8 mouse cellular contexts compared by ENCODE assay signal in genomic region chr4:47473968-47474729, GRCm38 (mm10). TPM values are rescaled to one million over a fixed set of nuclear protein-coding genes. Genes with fewer than 3 reads are reported as not detected.
DNase-seq lines count a peak whose midpoint lies in the region; ATAC-seq lines count a peak whose summit lies in the region.

Gene Alg2, minus strand, starts transcription at chr4:47474333.
Gene Sec61b, plus strand, starts transcription at chr4:47474658.

- under 1% methylated on average over 58 of the region's 58 CpGs for WGBS in heart, embryonic 14.5 days
- WGBS in liver, embryonic 13.5 days (ENCODE audit: insufficient replicate concordance): under 1% methylated on average over 58 of the region's 58 CpGs
- under 1% methylated on average over 58 of the region's 58 CpGs for WGBS in stomach, embryonic 16.5 days

- peak within 1 kb of the TSS; percentile 73 for H3K4me2 ChIP-seq in heart, embryonic 14.5 days (ENCODE audit: low read length)
- peak within 1 kb of the TSS; percentile 77 for H3K4me2 ChIP-seq in liver, embryonic 13.5 days
- H3K4me2 ChIP-seq in stomach, embryonic 16.5 days (ENCODE audit: low read depth, low read length): peak within 1 kb of the TSS; percentile 85

- peaks cover 68% of the 10 kb centered on the region for H3K36me3 ChIP-seq in heart, embryonic 14.5 days (ENCODE audit: control insufficient read depth, insufficient read depth, low read length)
- peaks cover 65% of the 10 kb centered on the region for H3K36me3 ChIP-seq in liver, embryonic 13.5 days
- peaks cover 47% of the 10 kb centered on the region for H3K36me3 ChIP-seq in stomach, embryonic 16.5 days (ENCODE audit: control insufficient read depth, insufficient read depth, low read length)

- H3K4me1 ChIP-seq in heart, embryonic 14.5 days (ENCODE audit: control insufficient read depth in 2 of 2, insufficient read depth in 2 of 2, low read length in 2 of 2): peaks cover 2 to 24% of the 10 kb centered on the region in 2 experiments; a peak in 3 of 4 replicates
- H3K4me1 ChIP-seq in liver, embryonic 13.5 days (replicated peaks): peaks cover 34% of the 10 kb centered on the region
- peaks cover 19% of the 10 kb centered on the region for H3K4me1 ChIP-seq in stomach, embryonic 16.5 days (ENCODE audit: control insufficient read depth, insufficient read depth, low read length)

- ATAC-seq in CD4-positive, CD25-positive, alpha-beta regulatory T cell, adult 4 months: peak; percentile 95
- peak; percentile 94 for ATAC-seq in heart, embryonic 14.5 days (ENCODE audit: insufficient number of reproducible peaks, insufficient read depth, low FRiP score, low read depth)
- ATAC-seq in liver, embryonic 13.5 days (ENCODE audit: low read depth): peak; percentile 97
- ATAC-seq in stomach, embryonic 16.5 days (ENCODE audit: insufficient read depth, low FRiP score): peak; percentile 98

- H3K9me3 ChIP-seq in heart, embryonic 14.5 days (ENCODE audit: control insufficient read depth, low read length): no peaks in the 10 kb centered on the region
- H3K9me3 ChIP-seq in liver, embryonic 13.5 days (replicated peaks): peaks cover 2% of the 10 kb centered on the region; the same call in 1 of the 2 replicates
- H3K9me3 ChIP-seq in stomach, embryonic 16.5 days (replicated peaks; ENCODE audit: control insufficient read depth, low read length): peaks cover 9% of the 10 kb centered on the region; the same call in 1 of the 2 replicates

- peak within 1 kb of the TSS; percentile 94 to 96 for H3K27ac ChIP-seq in heart, embryonic 14.5 days (replicated peaks in 1 of 2; ENCODE audit: control insufficient read depth in 1 of 2, insufficient read depth in 1 of 2, low read depth in 2 of 2, low read length in 2 of 2)
- H3K27ac ChIP-seq in liver, embryonic 13.5 days: peak within 1 kb of the TSS; percentile 92
- peak within 1 kb of the TSS; percentile 98 for H3K27ac ChIP-seq in stomach, embryonic 16.5 days (ENCODE audit: low read length)

- H3K9ac ChIP-seq in heart, embryonic 14.5 days (ENCODE audit: low read length): peak within 1 kb of the TSS; percentile 89
- peak within 1 kb of the TSS; percentile 87 for H3K9ac ChIP-seq in liver, embryonic 13.5 days
- H3K9ac ChIP-seq in stomach, embryonic 16.5 days (ENCODE audit: low read length): peak within 1 kb of the TSS; percentile 84

- DNase-seq in c-Kit-negative CD71-positive TER-119-positive erythroid progenitor cells, embryonic 14.5 days (ENCODE audit: low read depth, low spot score): peak; percentile 96
- peak; percentile 99 for DNase-seq in fibroblast of lung, adult 2 months (ENCODE audit: low read depth)
- DNase-seq in kidney, postnatal 14 days: peak; percentile 99
- peak; percentile 96 for DNase-seq in liver, embryonic 13.5 days
- DNase-seq in neural tube, embryonic 10.5 days (ENCODE audit: extremely low spot score, low spot score): peak; percentile 93

- no peaks in the 10 kb centered on the region for H3K27me3 ChIP-seq in heart, embryonic 14.5 days (ENCODE audit: control insufficient read depth, insufficient read depth, low read length)
- H3K27me3 ChIP-seq in liver, embryonic 13.5 days: no peaks in the 10 kb centered on the region
- no peaks in the 10 kb centered on the region for H3K27me3 ChIP-seq in stomach, embryonic 16.5 days (ENCODE audit: control insufficient read depth, insufficient read depth, low read length)

- H3K4me3 ChIP-seq in heart, embryonic 14.5 days (ENCODE audit: control insufficient read depth in 1 of 2, insufficient read depth in 1 of 2, low read depth in 1 of 2, low read length in 2 of 2): peak within 1 kb of the TSS; percentile 89 to 96
- H3K4me3 ChIP-seq in liver, embryonic 13.5 days (replicated peaks): peak within 1 kb of the TSS; percentile 88
- H3K4me3 ChIP-seq in stomach, embryonic 16.5 days (replicated peaks; ENCODE audit: low read length): peak within 1 kb of the TSS; percentile 97

RNA-seq across cellular contexts. Expression of gene Alg2, which starts in this region (rescaled TPM):
- 1 to 10 TPM; 8.3 to 9.2 TPM for polyA plus RNA-seq in CD4-positive, CD25-positive, alpha-beta regulatory T cell, adult 4 months (2017; shearing (Covaris generic))
- polyA plus RNA-seq in heart, embryonic 14.5 days (2014; fragmentation: Nextera tagmentation; extraction: Ambion mirVana): 24.4 and 29.1 TPM in 2 replicates
- 16.2 and 19.4 TPM in 2 replicates for polyA plus RNA-seq in liver, embryonic 13.5 days (2015; fragmentation: Nextera tagmentation; extraction: Ambion mirVana)
- 56.7 and 58.4 TPM in 2 replicates for polyA plus RNA-seq in stomach, embryonic 16.5 days (2015; fragmentation: Nextera tagmentation; extraction: Ambion mirVana)

RNA-seq across cellular contexts. Expression of gene Sec61b, which starts in this region (rescaled TPM):
- 100 to 1,000 TPM; 231 to 289 TPM for polyA plus RNA-seq in CD4-positive, CD25-positive, alpha-beta regulatory T cell, adult 4 months (2017; shearing (Covaris generic))
- polyA plus RNA-seq in heart, embryonic 14.5 days (2014; fragmentation: Nextera tagmentation; extraction: Ambion mirVana): 146 and 156 TPM in 2 replicates
- polyA plus RNA-seq in liver, embryonic 13.5 days (2015; fragmentation: Nextera tagmentation; extraction: Ambion mirVana): 247 and 248 TPM in 2 replicates
- polyA plus RNA-seq in stomach, embryonic 16.5 days (2015; fragmentation: Nextera tagmentation; extraction: Ambion mirVana): 385 and 480 TPM in 2 replicates

Comparison
In these comparisons a context has a peak if more than half of its experiments do, and no peak if none do; other contexts are left out.
1. Peak in every context shown above with its lines: DNase-seq, ATAC-seq, H3K4me3 ChIP-seq and H3K27ac ChIP-seq.